Mouse (Mus musculus) intestine, embryonic 15.5 days (tissue): ENCODE data around the gene Med19. TPM values are rescaled to one million over a fixed set of nuclear protein-coding genes. Genes with fewer than 3 reads are reported as not detected.

Experiments used
- polyA plus RNA-seq: library from polyadenylated mRNA; unstranded; fragments of >200 nt; fragmentation: Nextera tagmentation; extraction: Ambion mirVana; gene quantifications from 2 replicates; pipeline ENCODE4 v1.2.1, GENCODE M21; 2015

Med19 gene
- polyA plus RNA-seq, 1 experiment from 2014 or later: 34.7 TPM

Other genes with a start within 250 kb of the Med19 start
- 40.9 and 46.9 TPM in 2 replicates for gene Tfpi, start 201.6 kb upstream of the Med19 start, polyA plus RNA-seq
- 60.7 and 64.4 TPM in 2 replicates for gene Ctnnd1, start 27.6 kb upstream of the Med19 start, polyA plus RNA-seq
- 0.05 and 0.06 TPM in 2 replicates for gene Btbd18, start 19.3 kb upstream of the Med19 start, polyA plus RNA-seq
- gene Selenoh, start 7.6 kb upstream of the Med19 start, polyA plus RNA-seq: 225 and 234 TPM in 2 replicates
- not detected in 2 replicates for gene Gm28635, start 361 bp upstream of the Med19 start, polyA plus RNA-seq
- 140 and 144 TPM in 2 replicates for gene Tmx2, start 738 bp downstream of the Med19 start, polyA plus RNA-seq
- gene Zdhhc5, start 36.8 kb downstream of the Med19 start, polyA plus RNA-seq: 24.6 and 26.5 TPM in 2 replicates
- 26.3 and 26.7 TPM in 2 replicates for gene Clp1, start 48.9 kb downstream of the Med19 start, polyA plus RNA-seq
- 5.1 and 6.0 TPM in 2 replicates for gene Ypel4, start 55.7 kb downstream of the Med19 start, polyA plus RNA-seq
- gene Gm19426, start 65.3 kb downstream of the Med19 start, polyA plus RNA-seq: 5.5 and 6.1 TPM in 2 replicates
- 59.7 and 60.5 TPM in 2 replicates for gene Serping1, start 97.0 kb downstream of the Med19 start, polyA plus RNA-seq
- 46.5 TPM in 2 replicates for gene Ube2l6, start 120.4 kb downstream of the Med19 start, polyA plus RNA-seq
- 0.08 and 0.13 TPM in 2 replicates for gene Smtnl1, start 144.2 kb downstream of the Med19 start, polyA plus RNA-seq
- 56.1 and 67.2 TPM in 2 replicates for gene Timm10, start 148.6 kb downstream of the Med19 start, polyA plus RNA-seq
- gene Slc43a1, start 160.4 kb downstream of the Med19 start, polyA plus RNA-seq: 15.0 and 16.3 TPM in 2 replicates
- gene Rtn4rl2, start 208.3 kb downstream of the Med19 start, polyA plus RNA-seq: 1.2 and 1.7 TPM in 2 replicates